Mouse (Mus musculus): ENCODE measurements around the gene Atp5c1. TPM values are rescaled to one million over a fixed set of nuclear protein-coding genes. Genes with fewer than 3 reads are reported as not detected.

Gene Atp5c1
- polyA plus RNA-seq, 2 experiments from 2014 or later, result 659 to 745 TPM

GRCm38 (mm10) chr2:10049456-10049855, 30.9 kb downstream of the Atp5c1 start:
- no peak for ATAC-seq

DNA sequence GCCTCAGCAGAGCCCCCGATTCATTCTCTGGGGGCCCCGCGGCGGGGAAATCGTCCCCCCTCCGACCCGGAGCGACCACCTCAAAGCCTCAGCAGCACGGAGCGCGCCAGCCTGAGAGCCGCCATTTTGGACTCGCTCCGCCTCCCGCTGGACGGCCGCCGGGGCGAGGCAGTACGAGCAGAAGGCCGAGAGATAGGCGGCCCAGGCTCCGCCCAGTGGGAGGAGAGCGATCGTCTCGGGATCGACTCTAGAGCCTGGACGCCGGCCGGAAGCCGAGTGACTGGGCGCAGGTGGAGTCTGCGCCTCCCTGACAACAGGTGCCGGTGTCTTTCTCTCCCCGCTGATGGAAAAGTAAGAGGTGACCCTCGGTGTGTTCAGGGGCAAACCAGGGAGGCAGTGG, 31.8 kb downstream of the Atp5c1 start, which contains the start of gene Taf3:
Gene Taf3, minus strand, starts transcription at position 136 of the 400 bp plus-strand sequence.
- ATAC-seq, result peak; percentile 95

- peak; percentile 25 for ATAC-seq
Observed at GRCm38 (mm10) chr2:10047758-10048436, 32.4 kb downstream of the Atp5c1 start.

DNA sequence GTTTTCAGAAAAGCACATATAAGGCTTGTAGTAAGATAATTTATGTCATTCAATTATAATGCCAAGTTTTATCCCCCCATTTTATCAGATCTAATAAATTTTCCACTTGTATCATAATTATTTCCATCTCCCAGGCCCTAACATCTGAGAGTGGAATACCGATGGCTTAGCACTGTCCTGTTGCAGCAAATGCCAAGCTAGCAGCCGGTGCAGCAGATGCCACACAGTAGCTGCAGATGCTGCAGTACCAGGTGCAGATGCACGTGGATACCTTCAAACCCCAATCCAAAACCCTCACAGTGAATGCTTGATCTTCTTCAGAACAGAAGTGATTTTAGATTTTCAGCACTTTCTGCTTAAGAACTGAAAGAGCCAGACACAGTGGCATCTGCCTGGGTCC, 45.3 kb downstream of the Atp5c1 start:
- ATAC-seq, result no peak

GRCm38 (mm10) chr2:10033684-10034083, 46.6 kb downstream of the Atp5c1 start:
- ATAC-seq, result peak; percentile 32

GRCm38 (mm10) chr2:10029755-10030154, 50.6 kb downstream of the Atp5c1 start:
- ATAC-seq, result no peak

DNA sequence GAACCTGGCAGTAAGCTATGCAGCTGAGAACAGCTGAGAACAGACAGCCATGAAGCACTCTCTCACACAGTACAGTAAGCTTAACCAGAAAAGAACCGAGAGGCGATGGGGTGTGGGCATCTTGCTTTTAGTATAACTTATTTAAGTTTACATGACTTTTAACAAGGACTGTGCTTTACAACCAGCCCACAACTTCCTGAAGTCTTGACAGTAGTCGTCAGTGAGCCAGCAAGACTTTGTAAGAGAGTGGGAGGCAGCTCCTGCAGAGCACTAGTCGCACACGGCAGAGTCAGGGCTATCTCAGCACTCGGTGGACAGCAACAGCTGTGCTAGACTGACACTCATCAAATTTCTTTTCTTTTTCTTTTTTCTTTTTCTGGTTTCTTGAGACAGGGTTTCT, 56.0 kb downstream of the Atp5c1 start:
- ATAC-seq, result peak; percentile 57

- ATAC-seq, result no peak
Observed at GRCm38 (mm10) chr2:10021296-10021695, 59.0 kb downstream of the Atp5c1 start.

- ATAC-seq, result no peak
Observed at GRCm38 (mm10) chr2:10014951-10015635, 65.2 kb downstream of the Atp5c1 start.

DNA sequence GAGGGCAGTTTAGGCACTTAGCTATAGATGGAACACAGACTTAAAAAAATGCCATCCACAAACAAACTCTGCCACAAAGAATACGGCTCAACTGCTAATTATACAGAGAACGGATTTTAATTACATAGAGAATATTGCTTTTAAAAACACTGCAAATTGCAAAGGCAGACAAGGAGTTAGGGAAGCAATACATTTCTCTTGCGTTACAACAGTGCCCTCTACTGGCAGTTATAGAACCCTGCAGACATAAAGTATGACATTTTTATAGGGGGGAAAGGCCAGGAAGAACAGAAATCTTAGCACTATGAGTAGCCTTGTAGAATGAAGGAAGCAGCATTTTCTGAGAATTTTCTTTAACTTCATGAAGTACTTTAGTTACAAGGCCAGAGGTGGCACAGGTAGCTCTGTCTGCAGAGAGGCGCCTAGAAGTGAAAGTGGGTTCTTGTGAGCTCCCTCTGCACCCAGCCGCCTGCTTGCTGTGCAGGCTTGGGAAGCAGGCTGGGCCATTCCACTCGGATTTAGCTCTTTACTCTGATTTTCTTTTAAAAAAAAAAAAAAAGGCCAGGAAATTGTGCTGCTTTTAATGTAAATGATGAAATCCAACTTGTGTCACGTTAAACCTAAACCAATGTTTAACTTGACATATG, 69.9 kb downstream of the Atp5c1 start:
- peak; percentile 69 for ATAC-seq

DNA sequence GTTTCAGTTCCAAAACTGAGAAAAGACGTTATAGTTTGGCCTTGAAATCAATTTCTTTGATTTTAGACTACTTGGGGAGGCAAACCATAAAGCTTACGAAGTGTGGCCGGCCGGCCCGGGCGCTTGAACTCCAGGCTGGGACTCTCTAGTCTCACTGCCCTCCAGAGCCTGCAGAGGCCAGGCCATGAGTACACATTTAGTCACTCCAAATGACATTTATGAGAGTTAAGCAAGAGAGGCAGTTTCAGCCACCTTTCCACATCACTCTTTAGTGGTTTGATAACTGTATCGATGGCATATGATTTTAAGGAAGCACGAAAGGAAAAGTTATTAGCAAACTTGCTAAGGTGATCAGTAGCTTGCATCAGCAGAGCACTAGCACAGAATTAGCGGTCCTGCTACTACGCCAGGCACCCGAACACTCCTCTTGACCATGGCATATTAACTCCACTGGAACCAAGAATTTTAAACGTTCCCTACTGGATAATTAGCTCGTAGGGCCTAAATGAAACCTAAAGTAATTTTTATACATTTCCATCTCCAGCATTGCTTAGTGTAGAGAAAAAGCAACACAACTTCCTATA, 70.5 kb downstream of the Atp5c1 start:
- ATAC-seq, result no peak

GRCm38 (mm10) chr2:10008593-10008992, 71.7 kb downstream of the Atp5c1 start:
- no peak for ATAC-seq

Other genes starting within 250 kb of the Atp5c1 start
- gene 4930412O13Rik, start 199.3 kb downstream of the Atp5c1 start, polyA plus RNA-seq (2017; shearing (Covaris generic)), result under 1 TPM in 1 of 2 experiments, not detected in 1; 0.87 TPM
- gene 9230102O04Rik, start 191.0 kb downstream of the Atp5c1 start, polyA plus RNA-seq (2017; shearing (Covaris generic)), result 1 to 10 TPM in 1 of 2 experiments, not detected in 1; 2.0 TPM
- gene Gata3, start 190.5 kb downstream of the Atp5c1 start, polyA plus RNA-seq (2017; shearing (Covaris generic)), result 100 to 1,000 TPM; 120 to 138 TPM
- 10 to 100 TPM; 13.6 to 15.6 TPM for gene Taf3, start 31.9 kb downstream of the Atp5c1 start, polyA plus RNA-seq (2017; shearing (Covaris generic))
- gene Kin, start 83 bp upstream of the Atp5c1 start, polyA plus RNA-seq (2017; shearing (Covaris generic)), result 10 to 100 TPM; 28.1 to 34.7 TPM
- not detected for gene Itih2, start 50.9 kb upstream of the Atp5c1 start, polyA plus RNA-seq (2017; shearing (Covaris generic))
- gene Itih5, start 73.1 kb upstream of the Atp5c1 start, polyA plus RNA-seq (2017; shearing (Covaris generic)), result 10 to 100 TPM in 1 of 2 experiments, 1 to 10 TPM in 1; 9.0 to 15.4 TPM